Mouse (Mus musculus) heart, postnatal 0 days (tissue): Measurements from ENCODE around the gene Nid2. TPM values are rescaled to one million over a fixed set of nuclear protein-coding genes. Genes with fewer than 3 reads are reported as not detected.

Experiments used
- ATAC-seq: fragments of 200-750 bp; cut with Nextera tagmentation; 2 replicates; pipeline ENCODE4 v1.8.0; 2017; ENCODE audit warnings: low read depth, moderate number of reproducible peaks, moderate library complexity; ENCODE audit not compliant: insufficient read depth
- DNase-seq: peaks from one replicate; pipeline ENCODE4 v3.0.0-alpha.2; 2016; ENCODE audit warnings: low spot score
- H3K27ac ChIP-seq: fragments of 300-500 bp; sonication (generic); 2 replicates; pipeline ENCODE4 v1.5.1; 2014; ENCODE audit warnings: low read depth, mild to moderate bottlenecking
- H3K27me3 ChIP-seq: fragments of 300-500 bp; sonication (generic); 2 replicates; pipeline ENCODE4 v1.6.1; 2014; ENCODE audit warnings: low read length, mixed read lengths; ENCODE audit not compliant: control insufficient read depth, insufficient read depth
- H3K36me3 ChIP-seq: fragments of 300-500 bp; sonication (generic); replicated peaks from 2 replicates; pipeline ENCODE4 v1.6.1; 2014; ENCODE audit warnings: low read length, mixed read lengths; ENCODE audit not compliant: control insufficient read depth, insufficient read depth
- H3K4me1 ChIP-seq: fragments of 300-500 bp; sonication (generic); 2 replicates; pipeline ENCODE4 v1.6.1; 2014; ENCODE audit warnings: antibody characterized with exemption; ENCODE audit not compliant: control insufficient read depth, insufficient read depth
- H3K4me2 ChIP-seq: fragments of 300-500 bp; sonication (generic); 2 replicates; pipeline ENCODE4 v1.6.1; 2014; ENCODE audit warnings: low read depth, mild to moderate bottlenecking, low read length, moderate library complexity
- H3K4me3 ChIP-seq: fragments of 300-500 bp; sonication (generic); 2 replicates; pipeline ENCODE4 v1.5.1; 2014; ENCODE audit warnings: low read depth, low read length
- H3K9ac ChIP-seq: fragments of 300-500 bp; sonication (generic); replicated peaks from 2 replicates; pipeline ENCODE4 v1.6.1; 2014; ENCODE audit warnings: low read depth, low read length, mixed read lengths
- H3K9me3 ChIP-seq: fragments of 300-500 bp; sonication (generic); replicated peaks from 2 replicates; pipeline ENCODE4 v1.6.1; 2016; ENCODE audit warnings: low read length; ENCODE audit not compliant: control insufficient read depth
- CTCF ChIP-seq: IDR thresholded peaks from 2 replicates; pipeline ENCODE4 v1.5.1; 2016; ENCODE audit warnings: antibody characterized with exemption, control low read depth, low read depth
- EP300 ChIP-seq: IDR thresholded peaks from 2 replicates; pipeline ENCODE4 v1.6.1; 2016; ENCODE audit warnings: antibody characterized with exemption, low read depth
- WGBS: fragments of 180-500 bp; shearing (Covaris S2); extraction: QIAGEN DNeasy Blood & Tissue Kit; methylation state at CpG from one replicate; pipeline ENCODE4 v1.1.7; 2014; 5-methylcytosine and 5-hydroxymethylcytosine counted together
- polyA plus RNA-seq: library from polyadenylated mRNA; unstranded; fragments of >200 nt; fragmentation: Nextera tagmentation; extraction: Ambion mirVana; gene quantifications from 2 replicates; pipeline ENCODE4 v1.2.1, GENCODE M21; 2015
- total RNA-seq: library from RNA; depleted of rRNA; stranded (reverse); fragments of >200 nt; gene quantifications from 2 replicates; pipeline ENCODE4 v1.2.3, GENCODE M21; 2014; ENCODE audit warnings: low replicate concordance

Nid2 gene
- total and polyA plus RNA-seq, 2 experiments from 2014 or later, result 47.7 to 79.7 TPM

- no peaks in the 10 kb centered on the region for H3K27me3 ChIP-seq
- DNase-seq (no peak), ATAC-seq (peak; percentile 34; the same call in 1 of the 2 replicates)
- WGBS, result 16% methylated on average over 10 of the region's 10 CpGs
- 0 out of 2 replicates have a peak overlapping the region, but pooled peaks have one; percentile 8 for H3K9ac ChIP-seq
- no peaks in the 10 kb centered on the region for H3K9me3 ChIP-seq
- peaks cover 29% of the 10 kb centered on the region for H3K36me3 ChIP-seq
- H3K4me2 ChIP-seq, result peak overlapping the region; percentile 10; the same call in 1 of the 2 replicates
- peaks cover 27% of the 10 kb centered on the region for H3K4me1 ChIP-seq
- no peak overlapping the region for H3K4me3 ChIP-seq
- H3K27ac ChIP-seq, result peak overlapping the region; percentile 52
- TF ChIP-seq CTCF, result no peak
- TF ChIP-seq EP300, result no peak
Measured at GRCm38 (mm10) chr14:19759277-19760193, 8.5 kb downstream of the Nid2 start.

GRCm38 (mm10) chr14:19760721-19761120 lies 9.7 kb downstream of the Nid2 start:
- 34% methylated on average over 7 of the region's 7 CpGs for WGBS
- Histone ChIP-seq H3K9me3 (no peaks in the 10 kb centered on the region), H3K27ac (peak overlapping the region; percentile 56), H3K4me2 (peak overlapping the region; percentile 22; the same call in 1 of the 2 replicates), H3K4me1 (peaks cover 27% of the 10 kb centered on the region), H3K9ac (no peak overlapping the region), H3K27me3 (no peaks in the 10 kb centered on the region), H3K4me3 (no peak overlapping the region), H3K36me3 (peaks cover 26% of the 10 kb centered on the region)
- TF ChIP-seq CTCF (no peak), EP300 (no peak)
- ATAC-seq, result peak; percentile 75; the same call in 1 of the 2 replicates
- peak; percentile 48 for DNase-seq

- DNase-seq (no peak), ATAC-seq (no peak)
- peaks cover 25% of the 10 kb centered on the region for H3K36me3 ChIP-seq
- no peaks in the 10 kb centered on the region for H3K9me3 ChIP-seq
- H3K4me3 ChIP-seq, result no peak overlapping the region
- no peak overlapping the region for H3K4me2 ChIP-seq
- no peak overlapping the region for H3K27ac ChIP-seq
- H3K9ac ChIP-seq, result no peak overlapping the region
- 49% methylated on average over 4 of the region's 4 CpGs for WGBS
- H3K4me1 ChIP-seq, result peaks cover 27% of the 10 kb centered on the region
- TF ChIP-seq EP300 (no peak), CTCF (no peak)
- no peaks in the 10 kb centered on the region for H3K27me3 ChIP-seq
Measured at GRCm38 (mm10) chr14:19762014-19762413, 10.9 kb downstream of the Nid2 start.

GRCm38 (mm10) chr14:19763527-19763926 lies 12.5 kb downstream of the Nid2 start:
- no peak overlapping the region for H3K9ac ChIP-seq
- H3K27ac ChIP-seq, result 0 out of 2 replicates have a peak overlapping the region, but pooled peaks have one; percentile 0
- H3K27me3 ChIP-seq, result no peaks in the 10 kb centered on the region
- peaks cover 27% of the 10 kb centered on the region for H3K4me1 ChIP-seq
- ATAC-seq, result no peak
- H3K4me2 ChIP-seq, result no peak overlapping the region
- H3K4me3 ChIP-seq, result no peak overlapping the region
- H3K36me3 ChIP-seq, result peaks cover 22% of the 10 kb centered on the region
- no peaks in the 10 kb centered on the region for H3K9me3 ChIP-seq
- no peak for DNase-seq
- no peak for TF ChIP-seq EP300
- no peak for TF ChIP-seq CTCF
- 28% methylated on average over 8 of the region's 8 CpGs for WGBS

GRCm38 (mm10) chr14:19764331-19764730 lies 13.3 kb downstream of the Nid2 start:
- no peaks in the 10 kb centered on the region for H3K9me3 ChIP-seq
- no peak overlapping the region for H3K9ac ChIP-seq
- H3K4me1 ChIP-seq, result peaks cover 23% of the 10 kb centered on the region
- H3K27ac ChIP-seq, result no peak overlapping the region
- peaks cover 27% of the 10 kb centered on the region for H3K36me3 ChIP-seq
- 81% methylated on average over 8 of the region's 8 CpGs for WGBS
- TF ChIP-seq CTCF (no peak), EP300 (no peak)
- no peak for DNase-seq
- H3K27me3 ChIP-seq, result no peaks in the 10 kb centered on the region
- ATAC-seq, result no peak
- H3K4me2 ChIP-seq, result no peak overlapping the region
- H3K4me3 ChIP-seq, result no peak overlapping the region
